Mouse (Mus musculus): ENCODE data around the gene Zdhhc21.

- TF ChIP-seq CTCF (IDR thresholded peaks at IDR 0.05; ENCODE audit: borderline replicate concordance, control insufficient read depth, extremely low read depth, insufficient read depth, low read length, poor library complexity) (no peak), POLR2A (IDR thresholded peaks at IDR 0.05; ENCODE audit: control insufficient read depth, extremely low read depth, insufficient read depth, low read length, poor library complexity) (no peak)
Measured at GRCm38 (mm10) chr4:82792906-82793580, 66.7 kb downstream of the Zdhhc21 start.
